Mouse (Mus musculus): ENCODE data around the gene Gsta3.

Gsta3 gene

DNA sequence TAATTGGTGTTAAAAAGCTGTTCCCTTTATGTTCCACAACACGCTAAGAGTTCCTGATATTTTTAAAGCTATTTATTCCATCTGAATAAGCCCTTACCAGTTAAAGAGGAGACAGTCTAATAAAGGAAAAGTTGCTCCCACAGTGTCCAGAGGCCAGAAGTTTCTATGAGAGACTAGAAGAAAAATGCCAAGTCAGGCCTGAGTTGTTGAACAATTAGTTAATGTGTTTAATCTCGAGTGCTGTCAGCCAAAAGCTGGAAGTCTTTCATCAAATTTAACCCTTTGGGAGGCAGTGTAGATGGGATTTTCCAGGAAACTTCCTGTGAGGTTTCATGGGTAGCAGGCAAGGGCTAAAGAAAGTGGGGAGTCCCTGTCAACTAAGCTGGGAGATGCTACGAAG lies 59.4 kb downstream of the Gsta3 start:
- CTCF ChIA-PET = no interaction called here

DNA sequence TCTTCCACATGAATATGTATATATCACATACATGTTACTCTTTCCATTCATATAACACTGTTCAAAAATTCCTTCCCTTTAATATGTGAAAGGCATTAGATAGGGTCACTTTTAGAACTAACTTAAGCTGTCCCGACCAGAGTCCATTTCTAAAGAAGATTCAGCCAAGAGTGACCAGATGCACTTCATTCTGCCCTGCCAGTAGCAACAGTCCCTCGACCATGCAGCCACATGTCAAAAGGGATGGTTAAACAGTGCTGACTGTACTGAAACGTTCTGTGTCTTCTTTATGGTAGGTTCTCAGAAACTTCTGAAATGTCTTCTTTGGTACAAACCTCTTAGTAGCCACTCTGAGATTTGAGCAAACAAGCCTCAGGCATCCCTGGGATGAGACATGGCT lies 61.3 kb downstream of the Gsta3 start:
- CTCF ChIA-PET = no interaction called here

DNA sequence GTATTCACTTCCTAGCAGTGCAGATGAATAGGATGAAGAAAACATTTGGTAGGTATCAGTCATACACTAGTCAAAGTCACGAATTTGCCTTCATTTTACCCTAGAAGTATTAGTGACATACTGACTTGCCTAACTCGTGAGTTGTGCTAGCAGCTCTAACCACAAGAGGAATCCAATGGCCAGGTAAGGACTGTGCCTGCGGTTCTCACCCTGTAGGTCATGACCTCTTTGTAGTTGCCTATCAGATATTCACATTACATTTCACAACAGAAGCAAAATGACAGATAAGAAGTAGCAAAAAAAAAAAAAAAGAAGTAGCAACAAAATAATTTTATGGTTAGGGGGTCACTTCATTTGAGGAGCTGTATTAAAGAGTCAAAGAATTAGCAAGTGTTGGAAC lies 63.8 kb downstream of the Gsta3 start:
- CTCF ChIA-PET = interaction anchor here (0.7 kb wide), 1 partner anchor 60 kb away, joined by 4 read pairs; no protein-coding TSS in a partner anchor

DNA sequence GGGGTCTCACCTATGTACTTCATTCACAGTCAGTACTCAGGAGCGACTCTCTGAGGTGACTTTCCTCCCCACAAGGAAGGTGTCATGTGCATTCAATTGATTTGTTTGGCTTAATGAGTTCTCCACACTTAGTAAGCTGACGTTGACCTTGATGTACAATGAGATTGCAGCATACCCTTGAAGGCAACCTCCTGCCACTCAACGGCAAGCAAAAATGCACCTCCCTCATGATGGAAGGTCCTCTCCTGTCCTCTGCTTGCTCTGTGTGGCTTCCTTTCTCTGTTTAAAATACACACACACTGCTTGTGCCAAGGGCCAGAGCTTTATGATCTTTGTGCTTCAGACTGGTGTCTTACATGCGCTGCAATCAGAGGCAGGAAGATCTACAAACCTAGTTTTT lies 64.3 kb downstream of the Gsta3 start:
- CTCF ChIA-PET = interaction anchor here (0.7 kb wide), 1 partner anchor 60 kb away, joined by 4 read pairs; no protein-coding TSS in a partner anchor

DNA sequence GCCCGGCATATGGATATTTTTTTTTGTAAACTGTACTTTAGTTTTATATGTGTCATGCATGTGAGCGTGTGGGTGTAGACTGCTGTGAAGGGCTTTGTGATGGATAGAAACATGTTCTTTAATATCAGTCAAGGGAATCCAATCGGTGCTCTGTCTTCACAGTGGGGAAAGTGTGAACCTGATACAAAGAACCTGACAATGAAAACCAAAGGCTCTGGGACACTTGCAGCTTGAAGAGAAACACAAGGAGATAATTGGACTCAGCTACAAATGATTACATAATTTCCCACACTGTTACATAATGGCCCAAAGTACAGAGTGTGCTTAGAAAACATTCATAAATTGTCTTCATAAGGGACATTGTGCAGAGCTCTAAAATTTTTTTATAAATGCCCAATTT lies 65.1 kb downstream of the Gsta3 start:
- CTCF ChIA-PET = interaction anchor here (0.6 kb wide), 1 partner anchor 13 kb away, joined by 10 read pairs; no protein-coding TSS in a partner anchor

DNA sequence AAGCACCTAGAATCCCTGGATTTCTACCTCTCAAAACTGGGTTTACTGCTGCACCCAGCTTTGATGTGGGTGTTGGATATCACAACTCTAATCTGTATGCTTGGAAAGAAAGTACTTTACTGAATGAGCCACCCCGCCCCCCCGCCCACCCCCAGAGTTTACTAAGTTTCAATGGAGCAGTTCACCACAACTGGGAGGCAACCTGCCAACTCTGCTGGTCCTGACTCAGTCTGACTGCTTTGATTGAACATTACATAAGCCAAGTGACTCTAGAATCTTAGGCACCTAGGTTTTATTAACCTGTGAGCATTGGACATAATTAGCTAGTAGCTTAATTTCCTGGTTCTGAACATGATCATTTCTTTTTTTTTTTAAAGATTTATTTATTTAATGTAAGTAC lies 73.9 kb downstream of the Gsta3 start:
- CTCF ChIA-PET = no interaction called here
